Mouse (Mus musculus) lung, adult 2 months (tissue): ENCODE data around the gene Ngfr.

ENCODE experiments used
- CTCF ChIP-seq: fragments of 200-500 bp; IDR thresholded peaks from 2 replicates; pipeline ENCODE4 v1.5.1; 2011; ENCODE audit warnings: mild to moderate bottlenecking, low read length, control low read depth; ENCODE audit not compliant: insufficient read depth
- POLR2A ChIP-seq: fragments of 200-500 bp; IDR thresholded peaks from 2 replicates; pipeline ENCODE4 v1.6.1; 2011; ENCODE audit warnings: low read depth, mild to moderate bottlenecking, control low read depth, low read length, borderline replicate concordance; ENCODE audit errors: extremely low read depth

DNA sequence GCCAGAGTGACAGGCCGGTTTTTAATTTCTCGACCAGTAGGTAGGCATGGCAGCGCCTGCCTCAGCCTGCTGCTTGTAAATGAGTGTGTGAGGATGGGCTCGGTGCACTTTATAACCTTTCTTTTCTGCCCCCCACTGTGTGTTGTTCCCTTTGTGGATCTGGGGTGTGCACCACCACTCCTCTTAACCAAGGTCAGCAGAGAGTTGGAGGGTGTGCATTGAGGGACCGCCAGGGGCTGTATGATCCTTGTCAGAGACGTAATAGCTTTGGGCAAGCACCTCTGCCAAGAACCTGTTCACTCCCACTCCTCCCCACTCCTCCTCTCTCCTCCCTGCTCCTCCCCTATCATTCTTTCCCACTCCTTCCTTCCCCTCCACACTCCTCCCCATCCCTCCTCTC is 4.1 kb downstream of the Ngfr start:
- TF ChIP-seq CTCF (no peak), POLR2A (no peak)
